Mouse (Mus musculus): Measurements from ENCODE around the gene Ephb6. TPM values are rescaled to one million over a fixed set of nuclear protein-coding genes. Genes with fewer than 3 reads are reported as not detected.

Gene Ephb6
- polyA plus RNA-seq, 1 experiment from 2014 or later, result 14.6 TPM

- peaks cover 12% of the 10 kb centered on the region; the same call in 1 of the 2 replicates for H3K4me1 ChIP-seq
- H3K9me3 ChIP-seq, result no peaks in the 10 kb centered on the region
- H3K27me3 ChIP-seq (ENCODE audit: poor library complexity, severe bottlenecking), result no peaks in the 10 kb centered on the region
- H3K4me3 ChIP-seq, result no peak overlapping the region
- no peak overlapping the region for H3K27ac ChIP-seq
- no peak for DNase-seq (ENCODE audit: extremely low spot score, low spot score)
- 71% methylated on average over 7 of the region's 7 CpGs for WGBS
- no peaks in the 10 kb centered on the region for H3K36me3 ChIP-seq (replicated peaks)
Observed at GRCm38 (mm10) chr6:41581295-41581694, 24.0 kb upstream of the Ephb6 start.

- H3K27ac ChIP-seq, result no peak overlapping the region
- H3K36me3 ChIP-seq (replicated peaks), result no peaks in the 10 kb centered on the region
- H3K9me3 ChIP-seq, result no peaks in the 10 kb centered on the region
- 81% methylated on average over 1 of the region's 1 CpGs for WGBS
- DNase-seq (ENCODE audit: extremely low spot score, low spot score), result no peak
- peaks cover 6% of the 10 kb centered on the region; the same call in 1 of the 2 replicates for H3K4me1 ChIP-seq
- no peak overlapping the region for H3K4me3 ChIP-seq
- H3K27me3 ChIP-seq (ENCODE audit: poor library complexity, severe bottlenecking), result no peaks in the 10 kb centered on the region
Observed at GRCm38 (mm10) chr6:41582189-41582588, 23.1 kb upstream of the Ephb6 start.

- Histone ChIP-seq H3K27ac (peak overlapping the region; percentile 90), H3K36me3 (replicated peaks) (no peaks in the 10 kb centered on the region), H3K4me3 (peak overlapping the region; percentile 69), H3K27me3 (ENCODE audit: poor library complexity, severe bottlenecking) (peaks cover 14% of the 10 kb centered on the region), H3K9me3 (no peaks in the 10 kb centered on the region), H3K4me1 (peaks cover 20% of the 10 kb centered on the region)
- DNase-seq (ENCODE audit: extremely low spot score, low spot score), result peak; percentile 69
- WGBS, result under 1% methylated on average over 23 of the region's 23 CpGs
Observed at GRCm38 (mm10) chr6:41604401-41605050, 756 bp upstream of the Ephb6 start.

GRCm38 (mm10) chr6:41605794-41606104 is 467 bp downstream of the Ephb6 start:
- no peaks in the 10 kb centered on the region for H3K9me3 ChIP-seq
- 2% methylated on average over 7 of the region's 7 CpGs for WGBS
- no peak for DNase-seq (ENCODE audit: extremely low spot score, low spot score)

GRCm38 (mm10) chr6:41606214-41606613 is 932 bp downstream of the Ephb6 start:
- peak overlapping the region; percentile 90; the same call in 1 of the 2 replicates for H3K27ac ChIP-seq
- 2% methylated on average over 4 of the region's 4 CpGs for WGBS
- H3K4me1 ChIP-seq, result peaks cover 20% of the 10 kb centered on the region
- no peak for DNase-seq (ENCODE audit: extremely low spot score, low spot score)
- peak overlapping the region; percentile 69 for H3K4me3 ChIP-seq
- no peaks in the 10 kb centered on the region for H3K9me3 ChIP-seq
- H3K36me3 ChIP-seq (replicated peaks), result no peaks in the 10 kb centered on the region
- H3K27me3 ChIP-seq (ENCODE audit: poor library complexity, severe bottlenecking), result peaks cover 14% of the 10 kb centered on the region

More at GRCm38 (mm10) chr6:41605794-41606104, 467 bp downstream of the Ephb6 start:
- H3K4me3 ChIP-seq, result peak overlapping the region; percentile 69
- peak overlapping the region; percentile 90 for H3K27ac ChIP-seq
- peaks cover 14% of the 10 kb centered on the region for H3K27me3 ChIP-seq (ENCODE audit: poor library complexity, severe bottlenecking)
- no peaks in the 10 kb centered on the region for H3K36me3 ChIP-seq (replicated peaks)
- peaks cover 20% of the 10 kb centered on the region for H3K4me1 ChIP-seq

GRCm38 (mm10) chr6:41607637-41608036 is 2.4 kb downstream of the Ephb6 start:
- Histone ChIP-seq H3K36me3 (replicated peaks) (no peaks in the 10 kb centered on the region), H3K9me3 (no peaks in the 10 kb centered on the region), H3K4me1 (peaks cover 20% of the 10 kb centered on the region), H3K27ac (no peak overlapping the region), H3K27me3 (ENCODE audit: poor library complexity, severe bottlenecking) (peaks cover 14% of the 10 kb centered on the region), H3K4me3 (no peak overlapping the region)
- 53% methylated on average over 5 of the region's 5 CpGs for WGBS
- no peak for DNase-seq (ENCODE audit: extremely low spot score, low spot score)

- no peak overlapping the region for H3K4me3 ChIP-seq
- 94% methylated on average over 9 of the region's 9 CpGs for WGBS
- DNase-seq (ENCODE audit: extremely low spot score, low spot score), result no peak
Observed at GRCm38 (mm10) chr6:41620173-41620798, 15.0 kb downstream of the Ephb6 start.

GRCm38 (mm10) chr6:41621241-41621990 is 16.1 kb downstream of the Ephb6 start:
- Histone ChIP-seq H3K4me3 (no peak overlapping the region), H3K36me3 (replicated peaks) (peaks cover 22% of the 10 kb centered on the region), H3K27ac (no peak overlapping the region), H3K4me1 (no peaks in the 10 kb centered on the region), H3K27me3 (ENCODE audit: poor library complexity, severe bottlenecking) (no peaks in the 10 kb centered on the region), H3K9me3 (no peaks in the 10 kb centered on the region)
- 94% methylated on average over 12 of the region's 12 CpGs for WGBS
- DNase-seq (ENCODE audit: extremely low spot score, low spot score), result no peak

More at GRCm38 (mm10) chr6:41620173-41620798, 15.0 kb downstream of the Ephb6 start:
- Histone ChIP-seq H3K27ac (no peak overlapping the region), H3K36me3 (replicated peaks) (peaks cover 27% of the 10 kb centered on the region), H3K4me1 (no peaks in the 10 kb centered on the region), H3K27me3 (ENCODE audit: poor library complexity, severe bottlenecking) (no peaks in the 10 kb centered on the region), H3K9me3 (no peaks in the 10 kb centered on the region)

GRCm38 (mm10) chr6:41622661-41623060 is 17.4 kb downstream of the Ephb6 start:
- Histone ChIP-seq H3K4me3 (no peak overlapping the region), H3K36me3 (replicated peaks) (peaks cover 12% of the 10 kb centered on the region; the same call in 1 of the 2 replicates), H3K4me1 (no peaks in the 10 kb centered on the region), H3K9me3 (no peaks in the 10 kb centered on the region), H3K27ac (no peak overlapping the region), H3K27me3 (ENCODE audit: poor library complexity, severe bottlenecking) (no peaks in the 10 kb centered on the region)
- WGBS, result 71% methylated on average over 9 of the region's 9 CpGs
- no peak for DNase-seq (ENCODE audit: extremely low spot score, low spot score)

- H3K4me3 ChIP-seq, result no peak overlapping the region
- WGBS, result 71% methylated on average over 1 of the region's 1 CpGs
- H3K27ac ChIP-seq, result no peak overlapping the region
- no peaks in the 10 kb centered on the region for H3K27me3 ChIP-seq (ENCODE audit: poor library complexity, severe bottlenecking)
- H3K4me1 ChIP-seq, result 0 out of 2 replicates have a peak, but pooled peaks cover 4% of the 10 kb centered on the region
- no peaks in the 10 kb centered on the region for H3K9me3 ChIP-seq
- no peaks in the 10 kb centered on the region for H3K36me3 ChIP-seq (replicated peaks)
- DNase-seq (ENCODE audit: extremely low spot score, low spot score), result no peak
Observed at GRCm38 (mm10) chr6:41628180-41628579, 22.9 kb downstream of the Ephb6 start.

- Histone ChIP-seq H3K4me1 (0 out of 2 replicates have a peak, but pooled peaks cover 4% of the 10 kb centered on the region), H3K27ac (no peak overlapping the region), H3K36me3 (replicated peaks) (no peaks in the 10 kb centered on the region), H3K9me3 (no peaks in the 10 kb centered on the region), H3K4me3 (no peak overlapping the region), H3K27me3 (ENCODE audit: poor library complexity, severe bottlenecking) (no peaks in the 10 kb centered on the region)
- no peak for DNase-seq (ENCODE audit: extremely low spot score, low spot score)
- 65% methylated on average over 2 of the region's 2 CpGs for WGBS
Observed at GRCm38 (mm10) chr6:41630791-41631190, 25.5 kb downstream of the Ephb6 start.

- no peaks in the 10 kb centered on the region for H3K36me3 ChIP-seq (replicated peaks)
- WGBS, result 86% methylated on average over 4 of the region's 4 CpGs
- H3K27me3 ChIP-seq (ENCODE audit: poor library complexity, severe bottlenecking), result no peaks in the 10 kb centered on the region
- H3K4me3 ChIP-seq, result no peak overlapping the region
- H3K4me1 ChIP-seq, result 0 out of 2 replicates have a peak, but pooled peaks cover 4% of the 10 kb centered on the region
- DNase-seq (ENCODE audit: extremely low spot score, low spot score), result no peak
- no peaks in the 10 kb centered on the region for H3K9me3 ChIP-seq
- H3K27ac ChIP-seq, result no peak overlapping the region
Observed at GRCm38 (mm10) chr6:41631549-41631948, 26.3 kb downstream of the Ephb6 start.

GRCm38 (mm10) chr6:41635211-41635610 is 29.9 kb downstream of the Ephb6 start:
- no peaks in the 10 kb centered on the region for H3K4me1 ChIP-seq

More at GRCm38 (mm10) chr6:41635211-41635610, 29.9 kb downstream of the Ephb6 start:
- DNase-seq (ENCODE audit: extremely low spot score, low spot score), result no peak
- no peaks in the 10 kb centered on the region for H3K9me3 ChIP-seq
- 54% methylated on average over 1 of the region's 1 CpGs for WGBS
- H3K27me3 ChIP-seq (ENCODE audit: poor library complexity, severe bottlenecking), result no peaks in the 10 kb centered on the region
- no peak overlapping the region for H3K27ac ChIP-seq
- H3K36me3 ChIP-seq (replicated peaks), result no peaks in the 10 kb centered on the region
- H3K4me3 ChIP-seq, result no peak overlapping the region
